Mouse (Mus musculus) kidney, postnatal 25 days (tissue): ENCODE results near the gene Cyfip2.

Experiments used
- DNase-seq, 2 experiments: peaks; one replicate each; pipeline ENCODE4 v3.0.0; 2021; ENCODE audit warnings: mixed read lengths in 2 of 2

Cyfip2 gene

DNA sequence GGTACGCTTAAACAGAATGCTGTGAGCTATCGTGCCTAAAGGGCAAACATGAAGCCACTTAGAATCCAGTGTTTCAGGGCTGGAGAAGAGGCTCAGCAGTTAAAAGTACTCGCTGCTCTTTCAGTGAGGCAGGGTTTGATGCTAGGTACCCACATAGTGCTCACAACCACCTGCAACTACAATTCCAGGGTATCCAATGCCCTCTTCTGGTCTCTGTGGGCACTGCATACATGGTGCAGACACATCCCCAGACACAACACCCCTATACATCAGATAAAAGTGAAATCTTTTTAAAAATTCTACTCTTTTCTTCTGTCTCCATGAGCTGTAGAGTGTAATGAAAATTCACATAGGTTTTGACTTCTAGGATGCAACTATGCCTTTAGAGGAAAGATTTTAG lies 38.7 kb downstream of the Cyfip2 start:
- no peak for DNase-seq

DNA sequence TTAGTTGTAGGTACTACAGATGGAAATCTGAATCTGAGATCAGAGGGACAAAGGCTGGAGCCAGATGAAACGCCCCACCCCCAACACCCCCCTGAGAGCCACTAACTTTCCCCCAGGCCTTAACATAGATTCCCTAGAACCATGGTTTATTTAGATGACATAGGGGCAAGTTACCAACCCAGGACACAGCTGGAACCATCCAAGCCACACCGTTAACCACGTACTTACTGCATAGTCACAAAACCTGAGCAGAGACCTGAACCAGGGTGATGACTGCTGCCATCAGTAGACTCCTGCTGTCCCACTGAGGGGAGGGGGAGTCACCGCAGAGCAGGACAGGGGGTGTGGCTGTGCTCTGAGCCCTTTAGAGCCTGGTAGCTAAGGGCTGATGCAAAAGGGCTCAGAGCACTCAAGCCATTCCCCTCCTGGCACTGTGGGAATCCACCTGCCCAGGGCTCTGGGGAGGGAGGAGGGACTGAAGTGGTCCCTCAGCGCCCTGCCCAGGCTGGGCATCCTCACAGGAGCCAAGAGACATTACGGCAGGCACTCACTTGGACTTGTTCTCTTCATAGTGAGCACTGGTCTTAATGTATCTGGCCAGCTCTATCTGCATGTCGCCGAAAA lies 40.5 kb downstream of the Cyfip2 start:
- DNase-seq = no peak

DNA sequence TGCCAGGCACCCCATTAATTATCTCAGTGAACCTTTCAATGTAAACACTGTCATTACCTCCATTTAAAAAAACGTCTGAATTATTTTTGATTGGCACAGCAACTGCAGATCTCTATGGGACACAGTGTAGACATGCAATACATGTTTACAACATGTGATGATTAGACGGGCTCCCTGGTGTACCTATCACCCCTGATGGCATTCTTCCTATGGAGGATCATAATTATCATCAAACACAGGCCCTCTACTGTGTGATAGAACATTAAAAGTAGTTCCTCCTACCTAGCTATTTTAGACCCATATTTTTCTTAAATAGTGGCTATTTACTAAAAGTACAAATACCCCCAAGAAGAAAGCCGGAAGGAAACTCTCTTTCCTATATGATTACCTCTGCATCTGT lies 42.8 kb downstream of the Cyfip2 start:
- DNase-seq = no peak

DNA sequence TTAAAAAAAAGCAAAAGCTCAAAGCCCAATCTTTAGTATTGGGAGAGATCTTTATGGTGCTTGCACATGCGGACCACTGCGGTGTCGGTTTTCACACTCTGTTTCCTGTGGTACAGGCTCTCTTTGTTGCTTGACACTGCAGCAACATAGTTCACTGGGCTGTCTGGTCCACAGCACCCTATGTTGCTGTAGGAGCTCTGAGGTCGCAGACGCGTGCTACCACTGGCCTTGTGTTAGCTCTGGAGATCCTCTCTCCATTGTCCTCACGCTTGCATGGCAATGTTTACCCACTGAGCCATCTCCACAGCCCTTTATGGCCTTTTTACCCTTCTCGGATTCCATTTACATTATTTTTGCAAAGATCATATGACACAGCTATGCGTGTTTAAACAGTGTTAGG lies 43.3 kb downstream of the Cyfip2 start:
- DNase-seq = no peak

DNA sequence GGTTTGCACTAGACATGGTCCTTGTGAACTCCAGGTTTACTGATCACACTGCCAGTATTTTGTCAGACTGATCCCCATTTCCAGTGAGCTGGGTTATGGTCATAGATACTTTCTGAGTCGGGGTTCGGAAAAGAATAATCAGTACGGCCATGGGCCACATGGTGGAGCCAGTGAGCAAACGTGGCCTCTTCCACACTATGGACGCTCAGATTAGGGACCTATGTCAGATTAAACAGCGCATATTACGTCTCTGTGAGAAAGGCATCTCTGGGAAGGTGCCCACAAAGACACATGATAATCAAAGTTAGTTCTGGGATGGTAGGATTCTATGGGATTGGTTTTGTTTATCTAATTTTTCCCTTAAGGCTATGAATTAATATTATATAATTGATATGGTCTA lies 43.7 kb downstream of the Cyfip2 start:
- DNase-seq = peak; percentile 60 to 70

DNA sequence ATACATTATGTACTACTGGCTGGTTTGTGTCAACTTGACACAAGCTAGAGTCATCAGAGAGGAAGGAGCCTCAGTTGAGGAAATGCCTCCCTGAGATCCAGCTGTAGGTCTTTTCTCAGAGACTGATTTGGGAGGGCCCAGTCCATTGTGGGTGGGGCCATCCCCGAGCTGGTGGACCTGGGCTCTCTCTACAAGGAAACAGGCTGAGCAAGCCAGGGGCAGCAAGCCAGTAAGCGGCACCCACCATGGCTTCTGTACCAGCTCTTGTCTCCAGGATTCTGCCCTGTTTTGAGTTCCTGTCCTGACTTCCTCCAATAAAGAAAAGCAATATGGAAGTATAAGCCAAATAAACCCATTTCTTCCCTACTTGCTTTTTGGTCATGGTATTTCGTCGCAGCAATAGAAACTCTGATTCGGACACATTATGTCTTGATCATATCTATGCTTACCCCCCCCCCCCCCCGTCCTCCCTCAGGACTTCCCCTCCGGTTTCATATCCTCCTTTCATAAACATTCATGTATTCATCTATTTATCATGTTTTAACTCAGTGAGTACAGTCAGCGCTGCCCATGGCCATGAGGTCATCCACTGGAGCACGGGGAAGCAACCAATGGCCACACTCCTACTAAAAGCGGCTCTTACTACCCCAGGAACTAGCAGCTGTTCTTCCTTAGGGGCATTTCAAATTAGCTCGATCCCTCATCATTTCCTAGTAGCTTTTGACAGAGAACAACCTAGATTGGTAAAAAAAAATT lies 47.5 kb downstream of the Cyfip2 start:
- peak in 1 of 2 experiments; percentile 8 for DNase-seq

DNA sequence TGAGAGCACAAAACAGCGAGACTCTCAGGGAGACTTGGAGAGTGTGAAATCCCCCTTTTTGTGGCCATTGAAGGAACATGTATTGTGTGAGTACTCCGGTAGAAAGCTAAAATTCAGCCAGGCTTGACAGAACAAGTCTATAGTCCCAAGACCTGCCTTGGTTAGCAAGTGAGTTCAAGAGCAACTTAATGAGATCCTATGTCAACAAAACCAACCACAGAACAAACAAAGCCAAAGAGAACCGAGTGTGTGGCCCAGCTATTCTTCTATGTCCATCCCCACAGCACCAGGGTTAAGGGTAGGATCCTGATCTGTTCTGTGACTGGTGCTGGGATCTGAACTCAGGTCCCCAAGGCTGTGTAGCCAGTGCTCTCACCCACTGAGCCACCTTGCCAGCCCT lies 48.1 kb downstream of the Cyfip2 start:
- DNase-seq = no peak

DNA sequence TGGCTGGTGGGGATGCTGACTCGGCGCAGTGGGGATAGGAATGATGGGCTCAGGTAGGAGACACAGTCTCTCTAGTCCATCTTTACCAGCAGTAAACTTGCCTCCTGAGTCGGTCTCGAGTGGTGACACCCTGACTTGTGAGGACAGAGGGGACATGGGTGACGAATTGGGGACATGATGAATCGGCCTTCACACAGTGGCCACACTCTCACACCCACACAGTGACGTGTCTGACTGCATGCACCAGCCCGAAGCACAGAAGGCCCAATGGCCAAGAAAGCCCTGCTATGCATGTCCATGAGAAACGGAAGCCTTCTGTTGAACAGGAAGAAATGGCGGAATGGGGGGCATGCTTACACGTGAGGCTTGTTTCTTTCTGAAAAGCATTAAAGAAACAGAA lies 49.4 kb downstream of the Cyfip2 start:
- peak in 1 of 2 experiments; percentile 32 for DNase-seq

DNA sequence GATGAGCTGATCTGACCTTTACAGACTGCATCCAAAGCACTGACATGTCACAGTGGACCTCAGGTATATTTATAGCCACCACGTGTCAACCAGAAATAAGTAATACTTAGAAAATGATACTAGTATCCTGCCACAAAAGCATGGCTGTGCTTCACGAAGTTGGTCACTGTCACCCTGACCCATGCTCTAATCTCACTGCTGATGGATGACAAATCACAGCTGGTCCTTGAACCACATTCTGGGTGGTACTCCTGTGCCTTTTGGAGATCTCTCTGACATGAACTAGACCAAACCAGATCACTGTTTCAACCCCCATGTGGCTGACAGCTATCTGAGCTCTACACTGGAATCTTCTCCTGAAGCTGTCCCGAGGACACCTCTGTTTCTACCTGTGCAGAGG lies 49.8 kb downstream of the Cyfip2 start:
- peak in 1 of 2 experiments; percentile 9 for DNase-seq

DNA sequence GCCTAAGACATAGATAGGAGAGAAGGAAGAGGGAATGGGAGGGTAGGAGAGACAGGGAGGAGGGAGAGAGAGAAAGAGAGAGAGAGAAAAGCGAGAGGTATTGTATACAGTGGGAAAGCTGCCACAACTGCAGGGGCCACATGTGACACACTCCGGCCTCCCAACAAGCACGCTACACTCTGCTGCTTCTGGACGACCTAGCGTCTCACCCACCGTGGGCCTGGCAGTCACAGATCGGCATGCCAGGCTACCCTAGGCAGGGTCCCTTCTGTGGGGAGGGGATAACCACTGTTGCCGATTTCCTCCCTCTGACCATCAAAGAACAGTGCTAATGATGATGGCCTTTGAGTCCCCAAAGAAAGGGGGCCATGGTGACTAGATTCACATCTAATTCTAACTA lies 53.9 kb downstream of the Cyfip2 start:
- DNase-seq = no peak

DNA sequence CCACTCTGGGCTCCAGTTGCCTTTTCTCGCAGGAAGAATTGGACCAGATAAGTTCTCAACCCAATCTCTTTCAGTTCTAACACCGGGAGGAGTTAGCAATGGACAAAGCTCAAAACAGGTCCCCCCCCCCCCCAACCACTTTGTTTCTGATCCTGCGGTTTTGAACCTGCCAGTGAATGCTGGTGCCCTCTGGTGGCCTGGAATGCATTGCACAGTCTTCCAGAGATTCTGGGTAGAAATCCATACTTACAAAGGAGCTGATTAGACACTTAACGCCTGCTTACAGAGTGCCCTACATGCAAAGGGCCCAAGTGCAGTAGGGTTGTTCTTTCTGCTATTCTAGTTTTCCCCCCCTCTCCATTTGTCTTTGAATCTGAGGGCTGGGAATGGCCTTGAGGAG lies 54.5 kb downstream of the Cyfip2 start:
- DNase-seq = peak in 1 of 2 experiments; percentile 45

DNA sequence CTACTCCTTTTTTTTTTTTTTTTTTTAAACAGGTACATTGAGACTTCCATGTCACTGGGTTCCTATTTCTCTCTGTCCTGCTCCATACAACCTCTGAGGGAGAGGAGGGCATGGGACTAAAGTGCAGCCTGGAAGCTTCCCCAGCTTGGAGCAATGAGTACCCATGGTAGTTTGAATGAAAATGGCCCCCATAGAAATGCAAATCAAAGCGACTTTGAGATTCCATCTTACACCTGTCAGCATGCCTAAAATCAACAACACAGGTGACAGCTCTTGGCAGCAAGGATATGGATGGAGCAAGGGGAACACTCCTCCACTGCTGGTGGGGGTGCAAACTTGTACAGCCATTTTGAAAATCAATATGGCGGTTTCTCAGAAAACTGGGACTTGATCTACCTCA lies 57.4 kb downstream of the Cyfip2 start:
- no peak for DNase-seq

DNA sequence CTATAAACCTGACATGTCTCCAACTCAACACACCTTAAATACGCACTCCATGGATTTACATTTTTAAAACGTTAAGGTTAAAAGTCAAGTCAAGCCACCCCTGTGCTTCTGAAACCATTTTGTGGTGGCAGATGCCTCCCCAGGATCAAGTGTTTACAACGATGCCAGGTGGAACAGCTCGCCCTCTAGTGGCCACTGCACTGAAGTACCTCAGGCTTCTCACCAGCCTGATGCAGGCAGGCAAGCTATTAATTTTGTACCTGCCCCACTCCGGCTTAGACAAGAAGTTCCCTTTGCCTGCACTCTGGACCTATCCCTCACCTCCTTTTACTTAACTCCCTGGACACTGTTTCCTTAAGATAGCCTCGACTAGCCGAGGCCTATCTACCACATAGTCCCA lies 60.7 kb downstream of the Cyfip2 start:
- DNase-seq = peak; percentile 71 to 75

DNA sequence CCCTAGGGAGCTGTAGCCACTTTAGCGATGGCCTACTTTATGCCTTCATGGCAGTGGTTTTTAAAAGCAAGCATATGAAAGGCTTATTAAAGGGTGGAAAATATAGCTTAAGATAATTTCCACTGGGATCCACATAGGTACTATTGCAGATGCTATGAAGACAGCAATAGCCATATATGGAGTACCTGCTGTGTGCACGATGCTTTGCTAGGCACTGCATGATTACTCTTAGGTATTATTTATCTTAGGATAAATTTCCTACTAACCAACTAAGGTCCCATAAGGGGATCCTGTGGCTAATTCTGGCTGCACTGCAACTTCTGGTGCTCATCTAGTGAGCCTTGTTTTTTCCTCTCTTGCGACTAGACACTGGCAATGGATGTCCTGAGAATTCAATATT lies 64.3 kb downstream of the Cyfip2 start:
- DNase-seq = no peak

DNA sequence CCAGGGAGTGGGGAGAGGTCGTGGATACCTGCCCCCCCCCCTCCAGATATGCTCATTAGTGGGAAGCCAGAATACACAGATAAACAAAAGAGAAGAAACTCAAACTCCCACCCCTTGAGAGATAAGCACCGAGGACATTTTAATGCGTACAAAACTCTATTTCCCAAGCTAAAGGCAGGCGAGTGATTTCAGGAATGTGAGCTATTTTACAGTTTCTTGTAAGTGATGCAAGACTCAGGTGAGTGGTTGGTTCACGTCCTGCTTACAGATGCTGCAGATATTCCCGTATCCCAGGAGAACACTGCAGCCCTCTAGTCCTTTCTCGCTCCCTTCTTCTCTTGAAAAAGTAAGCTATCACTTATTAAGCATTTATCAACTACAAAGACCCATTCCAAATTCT lies 66.3 kb downstream of the Cyfip2 start:
- no peak for DNase-seq

DNA sequence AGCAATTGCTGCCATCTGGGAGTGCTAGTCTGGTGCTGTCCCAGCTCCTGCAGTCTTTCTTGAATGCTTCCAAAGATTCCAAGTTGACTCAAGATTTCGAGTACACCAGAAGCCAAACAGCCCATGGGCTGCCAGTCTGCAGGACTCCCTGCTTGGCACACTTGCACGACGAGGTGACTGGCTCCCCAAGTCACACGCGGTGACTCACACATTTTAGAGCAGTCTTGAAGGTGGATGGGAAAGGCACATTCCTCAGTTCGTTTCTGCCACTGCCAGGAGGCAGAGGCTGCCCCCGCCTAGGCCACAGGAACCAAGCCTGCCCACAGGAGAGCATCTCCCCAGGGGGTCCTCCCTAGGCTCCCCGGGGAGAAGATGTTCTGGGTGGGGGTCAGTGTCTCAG lies 66.7 kb downstream of the Cyfip2 start:
- DNase-seq = no peak

DNA sequence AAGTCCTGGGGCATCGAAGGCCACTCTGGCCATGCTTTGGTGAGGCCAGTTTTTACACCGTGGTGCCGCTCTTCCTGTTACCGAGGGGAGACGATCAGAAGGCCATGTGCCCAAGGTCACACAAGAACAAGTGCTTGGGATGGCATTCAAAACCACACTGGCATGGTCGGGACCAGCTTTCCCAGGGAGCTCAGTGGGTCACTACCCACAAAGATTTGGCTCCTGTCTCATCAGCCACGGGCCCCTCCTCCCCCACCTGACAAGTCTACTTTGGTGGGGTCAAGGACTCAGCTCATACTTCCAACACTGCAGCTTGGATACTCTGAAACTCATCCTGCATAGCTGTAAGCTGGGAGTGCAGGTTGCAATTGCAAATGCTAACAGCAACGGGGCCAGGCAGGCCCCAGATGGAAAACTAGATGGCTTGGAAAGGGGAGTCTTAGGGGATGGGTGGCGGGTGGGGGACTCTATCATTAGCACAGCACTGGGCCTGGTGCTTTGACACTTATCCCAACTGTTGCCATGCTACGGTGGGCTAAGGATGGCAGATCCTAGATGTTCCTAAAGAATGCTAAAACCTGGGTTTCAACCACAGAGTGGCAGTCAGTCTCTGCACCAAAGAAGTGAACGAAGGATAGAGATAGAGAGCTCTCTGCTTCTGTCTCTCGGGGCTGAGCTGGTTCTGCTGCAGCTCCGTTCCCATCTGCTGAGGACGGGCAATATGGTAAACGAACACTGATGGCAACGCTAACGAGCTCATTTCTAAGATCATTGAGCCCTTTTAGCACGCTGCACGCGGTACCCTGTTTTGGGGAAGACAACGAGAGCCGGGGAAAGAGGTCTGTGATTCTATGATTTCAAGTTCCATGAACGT lies 67.7 kb downstream of the Cyfip2 start:
- no peak for DNase-seq

DNA sequence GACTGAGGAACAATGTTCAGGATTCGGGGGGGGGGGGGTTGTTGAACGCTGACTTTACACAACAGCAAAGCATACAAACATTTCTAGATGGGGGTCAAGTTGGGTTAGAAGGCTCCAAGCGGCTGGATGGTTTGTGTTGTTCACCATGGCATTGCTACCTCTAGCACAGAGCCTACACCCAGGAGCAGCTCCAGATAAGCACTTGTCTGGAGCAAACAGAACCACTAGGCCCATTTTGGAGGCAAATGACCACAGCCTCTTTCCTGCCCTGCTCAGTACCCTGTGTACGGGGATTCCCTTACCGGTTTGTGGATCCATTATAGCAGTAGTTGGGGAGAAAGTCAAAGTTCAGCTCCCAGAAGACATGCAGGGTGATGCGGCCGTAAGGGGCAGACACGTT lies 70.7 kb downstream of the Cyfip2 start:
- no peak for DNase-seq

DNA sequence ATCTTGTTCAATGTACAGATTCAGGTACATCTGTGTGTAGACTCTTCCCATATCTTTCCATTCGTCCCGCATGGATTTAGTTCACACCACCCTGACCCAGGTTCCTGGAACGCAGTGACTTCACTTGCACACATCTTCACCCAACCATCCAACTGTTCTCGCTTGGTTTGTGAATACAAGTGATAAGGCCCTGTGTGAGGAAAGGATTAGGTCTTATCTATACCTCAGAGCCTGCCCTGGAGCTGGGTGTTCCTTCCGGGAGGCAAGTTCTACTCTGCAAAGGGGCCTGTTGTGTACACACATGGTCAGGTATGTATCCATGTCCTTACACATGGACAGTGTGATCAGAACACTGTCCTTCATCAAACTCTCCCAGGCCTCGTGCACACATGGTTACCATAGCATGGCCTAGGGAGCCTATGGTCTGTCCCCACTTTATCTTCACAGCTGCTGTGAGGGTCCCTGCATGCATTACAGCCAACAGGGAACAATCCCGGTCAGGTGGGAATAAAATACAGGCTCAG lies 71.4 kb downstream of the Cyfip2 start:
- no peak for DNase-seq

DNA sequence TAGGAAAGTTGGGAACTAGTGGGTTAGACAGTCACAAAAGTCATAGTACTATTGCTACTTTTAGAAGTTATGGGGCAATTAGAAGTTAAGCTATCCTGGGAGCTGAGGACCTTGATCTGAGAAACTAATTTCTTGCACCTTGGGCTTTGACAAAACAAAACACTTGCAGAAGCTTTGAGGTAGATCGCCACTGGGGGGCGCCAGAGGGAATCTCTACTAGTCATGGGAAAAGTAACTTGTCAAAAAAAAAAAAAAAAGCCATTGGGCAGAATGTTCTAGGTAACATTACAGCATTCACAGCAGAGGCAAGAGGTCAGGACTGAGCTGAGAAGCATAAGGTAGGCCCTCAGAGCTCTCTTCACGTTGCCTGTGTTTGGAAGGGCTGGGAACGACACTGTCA lies 75.7 kb downstream of the Cyfip2 start:
- DNase-seq = peak; percentile 76 to 90

DNA sequence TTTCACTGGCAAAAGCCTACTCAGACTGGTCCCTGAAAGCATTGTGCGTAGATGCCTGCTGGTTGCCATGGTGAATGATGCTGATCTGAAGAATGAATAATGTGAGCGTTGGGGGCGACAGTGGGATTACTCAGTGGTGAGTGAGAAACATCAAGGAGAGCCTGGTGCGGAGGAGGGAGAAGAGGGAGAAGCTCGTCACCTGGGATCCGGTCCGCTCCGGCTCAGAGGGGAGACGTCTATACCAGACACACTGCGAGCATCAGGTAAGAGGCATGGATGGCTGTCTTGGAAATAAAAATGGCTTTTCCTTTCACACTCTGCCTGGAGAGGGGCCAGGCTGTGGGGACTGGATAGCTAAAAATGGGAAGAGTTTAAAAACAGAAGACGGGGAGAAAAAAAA lies 77.3 kb downstream of the Cyfip2 start, which contains the start of gene Fndc9:
TSS of gene Fndc9 (plus strand) at position 198 of the 400 bp plus-strand sequence.
- no peak for DNase-seq

DNA sequence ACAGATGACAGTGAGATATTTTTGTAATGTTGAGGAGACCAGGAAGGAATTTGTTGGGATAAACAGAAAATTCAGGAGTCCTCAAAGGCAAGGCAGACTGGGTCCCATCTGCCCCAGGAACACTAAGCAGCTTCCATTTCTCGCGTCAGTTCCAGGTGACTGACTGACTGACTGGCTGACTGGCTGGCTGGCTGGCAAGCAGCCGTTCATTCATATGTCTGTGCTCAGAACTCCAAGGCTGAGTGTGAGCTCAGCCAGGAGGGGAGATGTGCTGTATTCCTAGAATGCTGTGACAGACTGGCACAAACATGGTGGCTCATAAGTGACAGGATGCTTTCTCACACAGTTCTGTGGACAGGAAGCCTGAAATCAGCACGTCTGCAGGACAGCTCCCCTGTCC lies 78.7 kb downstream of the Cyfip2 start:
- DNase-seq = no peak

DNA sequence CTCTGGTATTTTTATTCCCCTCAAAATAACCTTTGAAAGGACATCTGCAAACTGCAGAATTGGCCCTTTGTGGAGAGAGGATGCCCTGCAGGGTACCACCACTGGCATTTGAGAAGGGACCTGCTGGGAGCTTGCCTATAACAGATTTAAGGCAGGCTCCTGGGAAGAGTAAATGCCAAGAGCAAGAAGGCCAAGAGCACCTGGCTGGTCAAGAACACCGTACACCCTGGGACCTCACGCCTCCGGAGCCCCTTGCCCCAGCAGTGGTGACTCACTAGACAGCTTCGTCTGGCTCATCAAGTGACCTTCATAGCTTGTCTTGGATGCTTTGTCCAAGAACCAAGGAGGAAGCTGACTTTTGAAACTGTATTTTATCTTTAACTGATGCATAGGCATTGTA lies 79.9 kb downstream of the Cyfip2 start:
- no peak for DNase-seq
